Mouse (Mus musculus) hindbrain, embryonic 15.5 days (tissue): ENCODE data around the gene Theg. TPM values are rescaled to one million over a fixed set of nuclear protein-coding genes. Genes with fewer than 3 reads are reported as not detected.

ENCODE experiments used
- ATAC-seq: fragments of 200-750 bp; cut with Nextera tagmentation; 2 replicates; pipeline ENCODE4 v1.8.0; 2017; ENCODE audit warnings: low read depth, moderate number of reproducible peaks, moderate TSS enrichment; ENCODE audit not compliant: low FRiP score
- H3K27ac ChIP-seq: fragments of 300-500 bp; sonication (generic); replicated peaks from 2 replicates; pipeline ENCODE4 v1.5.1; 2015; ENCODE audit warnings: mild to moderate bottlenecking, inconsistent platforms
- H3K27me3 ChIP-seq: fragments of 300-500 bp; sonication (generic); 2 replicates; pipeline ENCODE4 v1.6.1; 2015; ENCODE audit warnings: control low read depth, inconsistent platforms
- H3K36me3 ChIP-seq: fragments of 300-500 bp; sonication (generic); 2 replicates; pipeline ENCODE4 v1.6.1; 2015; ENCODE audit warnings: control low read depth, inconsistent platforms
- H3K4me1 ChIP-seq: fragments of 300-500 bp; sonication (generic); replicated peaks from 2 replicates; pipeline ENCODE4 v1.6.1; 2015; ENCODE audit warnings: control low read depth, inconsistent platforms
- H3K4me2 ChIP-seq: fragments of 300-500 bp; sonication (generic); 2 replicates; pipeline ENCODE4 v1.6.1; 2015; ENCODE audit warnings: moderate library complexity, mild to moderate bottlenecking, inconsistent platforms
- H3K4me3 ChIP-seq: fragments of 300-500 bp; sonication (generic); 2 replicates; pipeline ENCODE4 v1.5.1; 2015; ENCODE audit warnings: mild to moderate bottlenecking, inconsistent platforms
- H3K9ac ChIP-seq: fragments of 300-500 bp; sonication (generic); 2 replicates; pipeline ENCODE4 v1.6.1; 2015; ENCODE audit warnings: inconsistent platforms
- H3K9me3 ChIP-seq: fragments of 300-500 bp; sonication (generic); 2 replicates; pipeline ENCODE4 v1.6.1; 2016; ENCODE audit warnings: control low read depth, inconsistent platforms
- WGBS: fragments of 180-500 bp; shearing (Covaris S2); methylation state at CpG from one replicate; pipeline ENCODE4 v1.1.7; 2015; 5-methylcytosine and 5-hydroxymethylcytosine counted together
- polyA plus RNA-seq: library from polyadenylated mRNA; unstranded; fragments of >200 nt; fragmentation: Nextera tagmentation; extraction: Ambion mirVana; gene quantifications from 2 replicates; pipeline ENCODE4 v1.2.1, GENCODE M21; 2015

Theg gene
- polyA plus RNA-seq, 1 experiment from 2014 or later: not detected

DNA sequence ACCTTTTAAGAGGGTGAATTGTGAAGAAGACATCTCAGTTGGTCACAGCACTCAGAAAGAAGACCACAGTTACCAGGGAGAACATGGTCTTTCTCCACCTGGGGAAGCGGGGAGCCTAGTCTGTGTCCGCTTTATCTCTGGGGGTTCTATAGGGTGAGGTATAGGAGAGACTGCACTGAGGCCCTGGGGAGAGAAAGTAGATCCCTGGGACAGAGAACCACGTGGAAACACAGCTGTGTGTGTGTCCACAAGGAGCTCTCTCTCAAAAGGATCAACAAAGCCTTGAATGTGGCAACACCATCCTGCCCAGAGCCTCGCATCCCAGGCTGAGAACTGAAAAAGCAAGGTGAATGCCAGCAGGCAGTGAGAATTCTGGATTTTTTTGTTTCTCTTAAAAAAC lies 9.8 kb downstream of the Theg start:
- H3K4me2 ChIP-seq: no peak overlapping the region
- WGBS: 76% methylated on average over 4 of the region's 4 CpGs
- H3K4me1 ChIP-seq: no peaks in the 10 kb centered on the region
- no peak for ATAC-seq
- no peak overlapping the region for H3K27ac ChIP-seq
- H3K9ac ChIP-seq: no peak overlapping the region
- no peak overlapping the region for H3K4me3 ChIP-seq
- H3K27me3 ChIP-seq: no peaks in the 10 kb centered on the region
- H3K9me3 ChIP-seq: no peaks in the 10 kb centered on the region
- no peaks in the 10 kb centered on the region for H3K36me3 ChIP-seq

DNA sequence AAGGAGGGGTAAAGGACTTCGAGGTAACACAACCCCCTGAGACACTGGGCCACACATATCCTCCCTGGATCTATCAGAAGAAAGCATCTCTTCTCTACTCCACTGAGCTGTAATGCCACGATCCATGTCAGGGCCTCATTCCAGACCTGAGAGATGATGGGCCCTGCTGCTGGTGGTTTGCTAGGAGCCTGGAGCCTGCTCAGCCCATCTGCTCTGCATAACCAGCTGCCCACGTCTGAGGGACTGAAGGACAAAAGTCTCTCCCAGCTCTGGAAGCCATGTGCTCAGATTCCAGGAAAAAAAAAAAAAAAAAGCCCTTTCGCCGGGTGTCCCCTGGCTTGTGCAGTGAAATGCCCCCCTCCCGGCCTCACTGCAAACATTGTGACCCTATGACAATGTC lies 11.4 kb downstream of the Theg start:
- no peak for ATAC-seq
- no peaks in the 10 kb centered on the region for H3K9me3 ChIP-seq
- WGBS: 83% methylated on average over 6 of the region's 6 CpGs
- H3K27me3 ChIP-seq: no peaks in the 10 kb centered on the region
- no peak overlapping the region for H3K4me3 ChIP-seq
- no peak overlapping the region for H3K27ac ChIP-seq
- no peak overlapping the region for H3K4me2 ChIP-seq
- no peaks in the 10 kb centered on the region for H3K4me1 ChIP-seq
- H3K36me3 ChIP-seq: no peaks in the 10 kb centered on the region
- no peak overlapping the region for H3K9ac ChIP-seq

- Histone ChIP-seq H3K4me2 (no peak overlapping the region), H3K4me3 (no peak overlapping the region), H3K27me3 (no peaks in the 10 kb centered on the region), H3K9ac (no peak overlapping the region), H3K36me3 (no peaks in the 10 kb centered on the region), H3K4me1 (no peaks in the 10 kb centered on the region), H3K27ac (no peak overlapping the region), H3K9me3 (no peaks in the 10 kb centered on the region)
- 91% methylated on average over 6 of the region's 6 CpGs for WGBS
- no peak for ATAC-seq
Measured at GRCm38 (mm10) chr10:79574796-79575195, 12.3 kb downstream of the Theg start.

- Histone ChIP-seq H3K36me3 (no peaks in the 10 kb centered on the region), H3K4me1 (no peaks in the 10 kb centered on the region), H3K27ac (no peak overlapping the region), H3K9me3 (no peaks in the 10 kb centered on the region), H3K4me3 (no peak overlapping the region), H3K9ac (no peak overlapping the region), H3K27me3 (no peaks in the 10 kb centered on the region), H3K4me2 (no peak overlapping the region)
- no peak for ATAC-seq
- WGBS: 87% methylated on average over 8 of the region's 8 CpGs
Measured at GRCm38 (mm10) chr10:79574350-79574749, 12.8 kb downstream of the Theg start.

GRCm38 (mm10) chr10:79573611-79574010 lies 13.5 kb downstream of the Theg start:
- H3K4me2 ChIP-seq: no peak overlapping the region
- ATAC-seq: no peak
- H3K27ac ChIP-seq: no peak overlapping the region
- H3K27me3 ChIP-seq: no peaks in the 10 kb centered on the region
- no peaks in the 10 kb centered on the region for H3K36me3 ChIP-seq
- no peak overlapping the region for H3K9ac ChIP-seq
- H3K4me3 ChIP-seq: no peak overlapping the region
- no peaks in the 10 kb centered on the region for H3K9me3 ChIP-seq
- 88% methylated on average over 6 of the region's 6 CpGs for WGBS
- no peaks in the 10 kb centered on the region for H3K4me1 ChIP-seq

DNA sequence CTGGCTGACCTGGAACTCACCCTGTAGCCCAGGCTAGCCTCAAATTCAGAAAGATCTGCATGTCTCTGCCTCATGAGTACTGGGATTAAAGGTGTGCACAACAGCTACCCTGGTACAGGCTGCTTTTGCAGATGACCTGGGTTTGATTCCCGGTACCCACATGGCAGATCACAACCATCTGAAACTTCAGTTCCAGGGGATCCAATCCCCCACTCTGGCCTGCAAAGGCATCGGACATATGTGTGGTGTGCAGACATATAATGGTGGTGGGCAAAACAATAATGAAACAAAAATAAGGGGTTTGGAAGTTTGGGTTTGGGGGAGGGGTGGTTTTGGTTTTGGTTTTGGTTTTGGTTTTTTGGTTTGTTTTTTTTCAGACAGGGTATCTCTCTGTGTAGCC lies 15.8 kb downstream of the Theg start:
- 93% methylated on average over 2 of the region's 2 CpGs for WGBS
- no peaks in the 10 kb centered on the region for H3K36me3 ChIP-seq
- no peak overlapping the region for H3K4me3 ChIP-seq
- H3K9ac ChIP-seq: no peak overlapping the region
- no peaks in the 10 kb centered on the region for H3K4me1 ChIP-seq
- no peak overlapping the region for H3K27ac ChIP-seq
- no peak overlapping the region for H3K4me2 ChIP-seq
- H3K9me3 ChIP-seq: no peaks in the 10 kb centered on the region
- no peaks in the 10 kb centered on the region for H3K27me3 ChIP-seq
- ATAC-seq: no peak

GRCm38 (mm10) chr10:79569921-79570320 lies 17.2 kb downstream of the Theg start:
- no peak overlapping the region for H3K9ac ChIP-seq
- H3K36me3 ChIP-seq: no peaks in the 10 kb centered on the region
- no peak overlapping the region for H3K4me2 ChIP-seq
- 0 out of 2 replicates have a peak, but pooled peaks cover under 1% of the 10 kb centered on the region for H3K9me3 ChIP-seq
- no peak overlapping the region for H3K4me3 ChIP-seq
- H3K4me1 ChIP-seq: no peaks in the 10 kb centered on the region
- no peak for ATAC-seq
- no peaks in the 10 kb centered on the region for H3K27me3 ChIP-seq
- WGBS: 91% methylated on average over 5 of the region's 5 CpGs
- H3K27ac ChIP-seq: no peak overlapping the region

GRCm38 (mm10) chr10:79559716-79560115 lies 27.4 kb downstream of the Theg start:
- WGBS: 91% methylated on average over 2 of the region's 2 CpGs
- Histone ChIP-seq H3K27ac (no peak overlapping the region), H3K4me1 (peaks cover 5% of the 10 kb centered on the region; the same call in 1 of the 2 replicates), H3K36me3 (no peaks in the 10 kb centered on the region), H3K9me3 (0 out of 2 replicates have a peak, but pooled peaks cover under 1% of the 10 kb centered on the region), H3K27me3 (no peaks in the 10 kb centered on the region), H3K9ac (no peak overlapping the region), H3K4me2 (no peak overlapping the region), H3K4me3 (no peak overlapping the region)
- no peak for ATAC-seq

GRCm38 (mm10) chr10:79557496-79557895 lies 29.6 kb downstream of the Theg start:
- WGBS: 96% methylated on average over 5 of the region's 5 CpGs
- peaks cover 23% of the 10 kb centered on the region for H3K4me1 ChIP-seq
- no peak overlapping the region for H3K27ac ChIP-seq
- no peak overlapping the region for H3K4me3 ChIP-seq
- H3K36me3 ChIP-seq: no peaks in the 10 kb centered on the region
- no peak overlapping the region for H3K9ac ChIP-seq
- H3K9me3 ChIP-seq: no peaks in the 10 kb centered on the region
- H3K4me2 ChIP-seq: no peak overlapping the region
- ATAC-seq: no peak
- H3K27me3 ChIP-seq: no peaks in the 10 kb centered on the region

DNA sequence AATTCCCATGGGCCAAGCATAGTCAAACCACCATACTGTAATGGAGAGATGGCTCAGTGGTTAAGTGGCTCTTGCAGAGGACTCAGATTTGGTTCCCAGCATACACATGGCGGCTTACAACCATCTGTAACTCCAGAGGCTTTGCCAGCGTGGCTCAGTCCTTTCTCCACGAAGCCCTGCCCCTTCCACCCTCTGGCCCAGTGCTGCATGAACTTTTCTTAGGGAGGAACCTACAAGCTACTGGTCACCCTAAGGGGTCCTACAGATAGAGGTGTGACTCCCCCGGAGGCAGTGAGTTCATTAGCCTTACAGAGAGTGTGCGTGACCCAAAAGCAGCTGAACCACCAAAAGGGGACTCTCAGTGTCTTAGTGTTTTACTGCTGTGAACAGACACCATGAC lies 30.2 kb downstream of the Theg start:
- Histone ChIP-seq H3K27ac (no peak overlapping the region), H3K4me1 (peaks cover 24% of the 10 kb centered on the region), H3K27me3 (no peaks in the 10 kb centered on the region), H3K4me3 (no peak overlapping the region), H3K9ac (no peak overlapping the region), H3K4me2 (no peak overlapping the region), H3K9me3 (no peaks in the 10 kb centered on the region), H3K36me3 (no peaks in the 10 kb centered on the region)
- ATAC-seq: no peak
- 98% methylated on average over 5 of the region's 5 CpGs for WGBS

GRCm38 (mm10) chr10:79555238-79555724 lies 31.9 kb downstream of the Theg start:
- Histone ChIP-seq H3K9me3 (no peaks in the 10 kb centered on the region), H3K27me3 (no peaks in the 10 kb centered on the region), H3K9ac (peak overlapping the region; percentile 78), H3K4me2 (peak overlapping the region; percentile 87), H3K4me3 (peak overlapping the region; percentile 90), H3K27ac (no peak overlapping the region), H3K36me3 (no peaks in the 10 kb centered on the region), H3K4me1 (peaks cover 24% of the 10 kb centered on the region)
- 26% methylated on average over 7 of the region's 7 CpGs for WGBS
- peak; percentile 28 for ATAC-seq

DNA sequence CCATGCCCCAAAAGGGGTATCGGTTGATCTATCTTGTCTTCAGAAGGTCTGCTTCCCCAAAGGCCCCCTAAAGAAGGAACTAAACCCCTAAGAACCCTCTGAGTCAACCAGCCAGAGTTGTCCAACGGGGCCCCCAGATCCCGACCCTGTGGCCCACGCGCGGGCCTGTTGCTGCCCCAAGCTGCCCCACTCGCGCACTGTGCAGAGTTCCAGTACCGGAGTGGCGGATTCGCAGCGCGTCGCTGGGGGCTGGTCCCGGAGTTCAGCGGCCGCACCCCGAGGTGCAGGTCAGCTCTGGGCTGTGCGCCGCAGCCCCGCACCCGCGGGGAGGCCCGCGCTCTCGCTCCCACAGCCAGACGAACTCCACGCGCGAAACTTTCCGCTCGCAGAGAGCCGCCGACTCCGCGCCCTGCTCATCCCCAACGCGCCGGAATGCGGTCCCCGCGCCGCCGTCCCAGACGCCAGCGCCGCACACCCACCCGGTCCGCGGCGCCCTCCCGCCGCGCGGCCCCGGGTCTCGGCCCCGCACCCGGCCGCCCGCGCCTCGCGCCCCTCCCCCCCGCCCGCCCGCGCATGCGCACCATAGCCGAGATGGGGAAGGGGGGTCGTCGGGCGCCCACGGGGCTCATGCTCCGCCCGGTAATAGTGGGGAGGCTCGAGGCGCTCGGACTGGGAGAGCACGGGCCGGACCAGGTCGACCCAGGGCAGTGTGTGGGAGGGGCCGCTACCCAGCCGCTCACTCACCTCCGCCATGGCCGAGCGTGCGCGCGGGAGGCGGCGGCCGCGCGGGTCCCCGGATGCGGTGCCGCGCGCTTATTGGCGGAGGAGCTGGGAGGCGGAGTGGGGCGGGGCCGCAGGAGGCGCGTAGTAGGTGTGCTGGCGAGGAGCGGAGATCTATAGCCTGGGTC lies 32.5 kb downstream of the Theg start, which contains the start of gene Mier2:
Gene Mier2 (minus strand): TSS at position 870 of the 908 bp plus-strand sequence.
- 2% methylated on average over 100 of the region's 108 CpGs for WGBS
- H3K27ac ChIP-seq: peak within 1 kb of the TSS; percentile 76
- H3K4me2 ChIP-seq: peak within 1 kb of the TSS; percentile 87
- H3K4me1 ChIP-seq: peaks cover 24% of the 10 kb centered on the region
- H3K9ac ChIP-seq: peak within 1 kb of the TSS; percentile 78
- ATAC-seq: peak; percentile 90
- H3K27me3 ChIP-seq: no peaks in the 10 kb centered on the region
- H3K36me3 ChIP-seq: peaks cover 2% of the 10 kb centered on the region; the same call in 1 of the 2 replicates
- H3K4me3 ChIP-seq: peak within 1 kb of the TSS; percentile 90
- no peaks in the 10 kb centered on the region for H3K9me3 ChIP-seq
